In genomic region chr15:74102597-74102996, GRCm38 (mm10) we compare ENCODE assay signal across 16 mouse cellular contexts.
"Had no signal": no experiment of that assay in that cellular context is flagged by ENCODE, and none has a peak within 500 bp of the region (broad histone marks: within the 10 kb centered on the region; RNA-seq: fewer than 3 reads in every experiment).

No protein-coding gene starts in this region.

- DNase-seq: heart, postnatal 10 days; heart, postnatal 14 days; heart, postnatal 36 days; heart, postnatal 4 days; kidney, adult 11 months; kidney, adult 18-20 months; kidney, adult 2 months; kidney, adult 8-10 months; kidney, adult 9 months; kidney, postnatal 10 days; kidney, postnatal 14 days; kidney, postnatal 25 days; kidney, postnatal 36 days; kidney, postnatal 4 days; layer of hippocampus, adult 9-11 months; layer of hippocampus, postnatal 36 days had no signal
